Mouse (Mus musculus): ENCODE measurements around the gene Mpeg1.

DNA sequence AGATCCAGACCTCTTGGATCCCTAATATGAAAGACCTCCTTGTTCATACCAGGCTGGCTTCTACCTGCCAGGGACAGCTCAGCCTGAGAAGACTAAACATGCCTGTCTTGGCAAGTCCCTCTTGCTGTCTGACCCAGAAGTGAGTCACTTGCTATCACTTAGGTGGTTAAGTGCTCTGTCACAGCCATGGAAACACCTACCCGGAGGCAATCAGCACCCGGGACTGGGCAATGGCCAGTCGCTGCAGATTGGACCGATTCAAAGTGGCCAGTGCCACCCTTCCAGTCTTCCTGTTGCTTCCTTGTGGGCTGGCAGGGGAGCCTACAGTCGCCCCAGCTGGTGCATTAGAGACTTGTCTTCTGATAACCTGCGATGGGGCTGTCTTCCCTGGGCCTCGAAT, 31.1 kb downstream of the Mpeg1 start:
- no peak for TF ChIP-seq CTCF (IDR thresholded peaks at IDR 0.05; ENCODE audit: low read depth)
- TF ChIP-seq EP300 (optimal IDR thresholded peaks at IDR 0.05), result no peak
